8 mouse cellular contexts compared by ENCODE assay signal in the genomic region with DNA sequence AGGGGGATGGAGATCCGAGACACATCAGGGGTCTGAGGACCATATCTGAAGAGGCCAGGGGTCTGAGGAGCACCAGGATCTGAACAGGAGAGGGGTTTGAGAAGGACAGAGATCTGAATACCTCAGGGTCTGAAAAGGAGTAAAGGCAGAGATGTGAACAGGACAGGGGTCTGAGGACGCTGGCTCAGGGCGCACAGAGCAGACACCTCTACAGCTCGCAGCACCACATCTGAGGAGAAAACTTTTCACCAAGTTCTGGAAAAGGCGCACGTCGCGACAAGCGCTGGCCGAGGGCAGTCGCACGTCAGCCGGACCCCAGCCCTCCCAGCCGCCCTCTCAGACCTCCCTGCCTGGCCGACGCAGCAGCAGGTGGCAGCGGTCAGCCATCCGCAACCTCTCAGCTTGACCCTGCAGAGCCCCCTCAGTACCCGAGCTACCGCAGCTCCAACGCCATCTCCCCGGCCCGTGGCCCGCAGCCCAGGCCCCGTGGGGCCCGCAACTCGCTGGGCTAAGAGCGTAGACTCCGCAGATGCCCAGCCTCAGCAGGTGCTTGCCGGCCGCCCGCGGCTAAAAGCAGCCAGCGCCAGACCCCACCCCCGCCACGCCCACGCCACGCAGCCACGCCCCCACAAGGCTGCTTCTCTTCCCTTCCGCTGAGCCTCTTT. TPM values are rescaled to one million over a fixed set of nuclear protein-coding genes. Genes with fewer than 3 reads are reported as not detected.
DNase-seq lines count a peak whose midpoint lies in the region; ATAC-seq and TF ChIP-seq lines count a peak whose summit lies in the region.

No protein-coding gene starts in this region.

- dilution Hi-C loops in CH12.LX (cut with MboI; ENCODE audit: extremely low pct_ligation_motif_present, extremely low pct_unique_long_range_greater_than_20kb, low sequenced_read_pairs) = no loop called here

- TF ChIP-seq EP300 in CH12.LX (IDR thresholded peaks at IDR 0.05; ENCODE audit: low read length) = no peak

- WGBS in heart, embryonic 11.5 days (ENCODE audit: insufficient replicate concordance) = 2% methylated on average over 40 of the region's 40 CpGs
- 1% methylated on average over 40 of the region's 40 CpGs for WGBS in forebrain, embryonic 13.5 days
- 3% methylated on average over 40 of the region's 40 CpGs for WGBS in liver, embryonic 15.5 days (ENCODE audit: insufficient replicate concordance)

- H3K4me1 ChIP-seq in heart, embryonic 11.5 days (ENCODE audit: control insufficient read depth, insufficient read depth, low read length) = peaks cover 15% of the 10 kb centered on the region
- H3K4me1 ChIP-seq in CH12.LX (ENCODE audit: control insufficient read depth in 1 of 2, insufficient read depth in 2 of 2) = peaks cover 20 to 53% of the 10 kb centered on the region in 2 experiments
- H3K4me1 ChIP-seq in forebrain, embryonic 13.5 days = peaks cover 14% of the 10 kb centered on the region
- H3K4me1 ChIP-seq in liver, embryonic 15.5 days (replicated peaks) = peaks cover 36% of the 10 kb centered on the region

- DNase-seq in heart, postnatal 36 days = no peak
- DNase-seq in CH12.LX (ENCODE audit: extremely low read depth) = no peak
- DNase-seq in right cerebral cortex, adult 18-20 months = no peak
- DNase-seq in left cerebral cortex, postnatal 4 days = no peak
- DNase-seq in adrenal gland, postnatal 4 days (ENCODE audit: low spot score in 2 of 2) = no peak

- no peak overlapping the region for H3K27ac ChIP-seq in heart, embryonic 11.5 days (ENCODE audit: low read depth, low read length)
- no peak overlapping the region for H3K27ac ChIP-seq in CH12.LX (ENCODE audit: insufficient read depth, low read depth)
- peak overlapping the region; percentile 91 for H3K27ac ChIP-seq in forebrain, embryonic 13.5 days
- peak overlapping the region; percentile 67 for H3K27ac ChIP-seq in liver, embryonic 15.5 days (replicated peaks)

- peak overlapping the region; percentile 77 for H3K4me3 ChIP-seq in heart, embryonic 11.5 days (ENCODE audit: low read depth, low read length)
- peak overlapping the region; percentile 72 to 90 (median 77) for H3K4me3 ChIP-seq in CH12.LX (replicated peaks in 1 of 3; ENCODE audit: low read depth in 2 of 3, low read length in 2 of 3, poor library complexity in 1 of 3)
- peak overlapping the region; percentile 73 for H3K4me3 ChIP-seq in forebrain, embryonic 13.5 days
- peak overlapping the region; percentile 74 for H3K4me3 ChIP-seq in liver, embryonic 15.5 days (replicated peaks)

- H3K36me3 ChIP-seq in heart, embryonic 11.5 days (ENCODE audit: control insufficient read depth, insufficient read depth, low read length) = no peaks in the 10 kb centered on the region
- H3K36me3 ChIP-seq in CH12.LX (replicated peaks in 1 of 2; ENCODE audit: control insufficient read depth in 1 of 2, insufficient read depth in 1 of 2, low read length in 1 of 2) = no peaks in the 10 kb centered on the region
- no peaks in the 10 kb centered on the region for H3K36me3 ChIP-seq in forebrain, embryonic 13.5 days (ENCODE audit: poor library complexity, severe bottlenecking)
- no peaks in the 10 kb centered on the region for H3K36me3 ChIP-seq in liver, embryonic 15.5 days (replicated peaks)

- no peak; the same call in 1 of the 2 replicates for ATAC-seq in heart, embryonic 11.5 days (replicated peaks; ENCODE audit: insufficient number of reproducible peaks, low FRiP score, low TSS enrichment)
- peak; percentile 14 for ATAC-seq in forebrain, embryonic 13.5 days
- ATAC-seq in liver, embryonic 15.5 days (ENCODE audit: insufficient read depth) = no peak; the same call in 1 of the 2 replicates

- no peak for TF ChIP-seq POLR2A in CH12.LX (IDR thresholded peaks at IDR 0.05; ENCODE audit: low read depth, low read length)

- no peak for TF ChIP-seq RAD21 in CH12.LX (IDR thresholded peaks at IDR 0.05; ENCODE audit: low read depth, low read length)

- H3K79me2 ChIP-seq in CH12.LX (replicated peaks; ENCODE audit: control insufficient read depth, extremely low read depth, insufficient read depth, poor library complexity, severe bottlenecking) = peaks cover 16% of the 10 kb centered on the region

- peak overlapping the region; percentile 91 for H3K9ac ChIP-seq in heart, embryonic 11.5 days (ENCODE audit: low read depth, low read length)
- H3K9ac ChIP-seq in CH12.LX (ENCODE audit: insufficient read depth, low read depth) = peak overlapping the region; percentile 58
- peak overlapping the region; percentile 76 for H3K9ac ChIP-seq in forebrain, embryonic 13.5 days
- H3K9ac ChIP-seq in liver, embryonic 15.5 days = peak overlapping the region; percentile 77

- H3K27me3 ChIP-seq in heart, embryonic 11.5 days (ENCODE audit: control insufficient read depth, insufficient read depth, low read length) = no peaks in the 10 kb centered on the region
- peaks cover 3% of the 10 kb centered on the region for H3K27me3 ChIP-seq in CH12.LX (replicated peaks)
- no peaks in the 10 kb centered on the region for H3K27me3 ChIP-seq in forebrain, embryonic 13.5 days
- 0 out of 2 replicates have a peak, but pooled peaks cover 11% of the 10 kb centered on the region for H3K27me3 ChIP-seq in liver, embryonic 15.5 days

- TF ChIP-seq CTCF in CH12.LX (conservative IDR thresholded peaks at IDR 0.05 in 1 of 2, IDR thresholded peaks at IDR 0.05 in 1 of 2; ENCODE audit: low read depth in 2 of 2, low read length in 2 of 2) = no peak

- peak overlapping the region; percentile 99 for H3K4me2 ChIP-seq in heart, embryonic 11.5 days
- peak overlapping the region; percentile 95 for H3K4me2 ChIP-seq in CH12.LX (ENCODE audit: insufficient read depth, low read depth, poor library complexity, severe bottlenecking)
- H3K4me2 ChIP-seq in forebrain, embryonic 13.5 days = peak overlapping the region; percentile 95
- peak overlapping the region; percentile 98 for H3K4me2 ChIP-seq in liver, embryonic 15.5 days

- intact Hi-C loops in heart, postnatal 36 days (cut with DNase I) = loop anchor here (1.0 to 10.0 kb wide), 3 partner anchors 51 to 163 kb away; a partner anchor contains a TSS
- intact Hi-C loops in left cerebral cortex, postnatal 4 days (cut with DNase I) = no loop called here

- H3K9me3 ChIP-seq in heart, embryonic 11.5 days (replicated peaks; ENCODE audit: control insufficient read depth, low read length) = no peaks in the 10 kb centered on the region
- peaks cover 3% of the 10 kb centered on the region for H3K9me3 ChIP-seq in CH12.LX (replicated peaks; ENCODE audit: low read length)
- H3K9me3 ChIP-seq in forebrain, embryonic 13.5 days (replicated peaks) = no peaks in the 10 kb centered on the region
- no peaks in the 10 kb centered on the region for H3K9me3 ChIP-seq in liver, embryonic 15.5 days (replicated peaks)

- in situ Hi-C loops in CH12.LX (cut with MboI; ENCODE audit: low pct_ligation_motif_present, low pct_unique_long_range_greater_than_20kb, low sequenced_read_pairs) = loop anchor here (5.0 kb wide), 2 partner anchors 54 to 99 kb away; a partner anchor contains a TSS

TF ChIP-seq in CH12.LX, 34 proteins besides CTCF, POLR2A, EP300 and RAD21:
- TF ChIP-seq RCOR1 (conservative IDR thresholded peaks at IDR 0.05; ENCODE audit: low read depth, low read length) = no peak
- TF ChIP-seq IRF4 (IDR thresholded peaks at IDR 0.05; ENCODE audit: low read depth, low read length) = no peak
- TF ChIP-seq MAZ (IDR thresholded peaks at IDR 0.05; ENCODE audit: low read depth, low read length) = no peak
- TF ChIP-seq MEF2A (IDR thresholded peaks at IDR 0.05; ENCODE audit: borderline replicate concordance, low read depth, low read length) = no peak
- no peak for TF ChIP-seq MYC (IDR thresholded peaks at IDR 0.05; ENCODE audit: low read depth, low read length)
- no peak for TF ChIP-seq MXI1 (IDR thresholded peaks at IDR 0.05; ENCODE audit: low read depth, low read length)
- no peak for TF ChIP-seq KAT2A (IDR thresholded peaks at IDR 0.05; ENCODE audit: insufficient replicate concordance, low read length)
- TF ChIP-seq USF1 (IDR thresholded peaks at IDR 0.05; ENCODE audit: low read depth, low read length) = no peak
- TF ChIP-seq GABPA (IDR thresholded peaks at IDR 0.05; ENCODE audit: insufficient replicate concordance, low read depth, low read length) = no peak
- TF ChIP-seq TBP (conservative IDR thresholded peaks at IDR 0.05; ENCODE audit: low read depth, low read length) = no peak
- no peak for TF ChIP-seq SIN3A (IDR thresholded peaks at IDR 0.05; ENCODE audit: low read length)
- TF ChIP-seq ELF1 (IDR thresholded peaks at IDR 0.05; ENCODE audit: low read depth, low read length) = no peak
- TF ChIP-seq ZKSCAN1 (IDR thresholded peaks at IDR 0.05; ENCODE audit: borderline replicate concordance, low read depth, low read length) = no peak
- TF ChIP-seq PAX5 (IDR thresholded peaks at IDR 0.05; ENCODE audit: low read length) = no peak
- no peak for TF ChIP-seq NELFE (IDR thresholded peaks at IDR 0.05; ENCODE audit: low read depth, low read length)
- no peak for TF ChIP-seq JUND (conservative IDR thresholded peaks at IDR 0.05; ENCODE audit: low read depth, low read length)
- no peak; the same call in 1 of the 2 replicates for TF ChIP-seq BHLHE40 (IDR thresholded peaks at IDR 0.05; ENCODE audit: low read depth, low read length)
- no peak for TF ChIP-seq SMC3 (IDR thresholded peaks at IDR 0.05; ENCODE audit: low read depth, low read length)
- no peak for TF ChIP-seq USF2 (conservative IDR thresholded peaks at IDR 0.05; ENCODE audit: low read depth, low read length)

RNA-seq across cellular contexts. Expression of a gene that starts 11.7 kb away (rescaled TPM):
- 19.8 and 22.6 TPM in 2 replicates for polyA plus RNA-seq in heart, embryonic 11.5 days (2014; fragmentation: Nextera tagmentation; extraction: Ambion mirVana)
- 10 to 100 TPM; 13.7 to 14.2 TPM for total RNA-seq in heart, postnatal 36 days (2021)
- total RNA-seq in CH12.LX (2012; rRNA removed) (8.5 and 10.1 TPM in 2 replicates), CH12.LX (2014; rRNA removed) (4.4 and 5.7 TPM in 2 replicates)
- 24.4 and 29.1 TPM in 2 replicates for polyA plus RNA-seq in CH12.LX (2012; ENCODE audit: insufficient read length, low read depth)
- 67.0 and 68.0 TPM in 2 replicates for polyA plus RNA-seq in forebrain, embryonic 13.5 days (2015; fragmentation: Nextera tagmentation; extraction: Ambion mirVana)
- polyA plus RNA-seq in liver, embryonic 15.5 days (2015; fragmentation: Nextera tagmentation; extraction: Ambion mirVana) = 9.0 and 9.5 TPM in 2 replicates
- total RNA-seq in left cerebral cortex, postnatal 4 days (2021) = 100 to 1,000 TPM; 133 to 136 TPM
- total RNA-seq in adrenal gland, postnatal 4 days (2021) = 10 to 100 TPM; 50.3 to 65.3 TPM

Comparison
In these comparisons a context has a peak if more than half of its experiments do, and no peak if none do; other contexts are left out.
1. H3K27ac ChIP-seq: peak in forebrain, embryonic 13.5 days (single experiment) and liver, embryonic 15.5 days (single experiment); none in heart, embryonic 11.5 days (single experiment) and CH12.LX (single experiment).
2. Peak in every context shown above with its lines, with median percentiles within 50 percentile points of each other: H3K4me2 ChIP-seq, H3K4me3 ChIP-seq and H3K9ac ChIP-seq.